Mouse (Mus musculus) embryo, embryonic 10.5 days (tissue): ENCODE data around the gene Npepl1.

ENCODE experiments used
- DNase-seq: peaks from one replicate; pipeline ENCODE4 v3.0.0-alpha.2; 2015; ENCODE audit warnings: low spot score

Gene Npepl1

GRCm38 (mm10) chr2:174110783-174111549 lies 817 bp downstream of the Npepl1 start:
- DNase-seq = peak; percentile 54

GRCm38 (mm10) chr2:174112931-174113330 lies 2.8 kb downstream of the Npepl1 start:
- no peak for DNase-seq

GRCm38 (mm10) chr2:174114148-174114864 lies 4.2 kb downstream of the Npepl1 start:
- DNase-seq = no peak

- DNase-seq = peak; percentile 18
These were observed 6.8 kb downstream of the Npepl1 start for GRCm38 (mm10) chr2:174116929-174117328.

- DNase-seq = peak; percentile 69
These were observed 8.0 kb downstream of the Npepl1 start for GRCm38 (mm10) chr2:174118141-174118540.

- no peak for DNase-seq
These were observed 9.1 kb downstream of the Npepl1 start for GRCm38 (mm10) chr2:174119259-174119658.

GRCm38 (mm10) chr2:174120631-174121030 lies 10.5 kb downstream of the Npepl1 start:
- DNase-seq = no peak

- DNase-seq = no peak
These were observed 11.3 kb downstream of the Npepl1 start for GRCm38 (mm10) chr2:174121411-174121947.

- no peak for DNase-seq
These were observed 12.2 kb downstream of the Npepl1 start for GRCm38 (mm10) chr2:174122331-174122730.

GRCm38 (mm10) chr2:174123731-174124130 lies 13.6 kb downstream of the Npepl1 start:
- no peak for DNase-seq

- DNase-seq = peak; percentile 76
These were observed 16.6 kb downstream of the Npepl1 start for GRCm38 (mm10) chr2:174126522-174127375.

- no peak for DNase-seq
These were observed 17.2 kb downstream of the Npepl1 start for GRCm38 (mm10) chr2:174127376-174127713.

GRCm38 (mm10) chr2:174128926-174129325 lies 18.8 kb downstream of the Npepl1 start:
- no peak for DNase-seq

GRCm38 (mm10) chr2:174130468-174131097 lies 20.4 kb downstream of the Npepl1 start:
- no peak for DNase-seq

- DNase-seq = no peak
These were observed 22.3 kb downstream of the Npepl1 start for GRCm38 (mm10) chr2:174132413-174132969.

GRCm38 (mm10) chr2:174159035-174159434 lies 48.9 kb downstream of the Npepl1 start:
- no peak for DNase-seq

- no peak for DNase-seq
These were observed 50.3 kb downstream of the Npepl1 start for GRCm38 (mm10) chr2:174160461-174160860.
